Mouse (Mus musculus) thymus, adult 18-20 months (tissue): ENCODE measurements around the gene Acot7.

ENCODE experiments used
- DNase-seq, 2 experiments: peaks; one replicate each; pipeline ENCODE4 v3.0.0; 2022; ENCODE audit warnings: mixed read lengths in 2 of 2

The Acot7 gene

GRCm38 (mm10) chr4:152277916-152278315 is 100.0 kb downstream of the Acot7 start:
- DNase-seq: no peak

GRCm38 (mm10) chr4:152278986-152279385 is 101.1 kb downstream of the Acot7 start:
- no peak for DNase-seq

- no peak for DNase-seq
These were observed 103.7 kb downstream of the Acot7 start for GRCm38 (mm10) chr4:152281601-152282000.

DNA sequence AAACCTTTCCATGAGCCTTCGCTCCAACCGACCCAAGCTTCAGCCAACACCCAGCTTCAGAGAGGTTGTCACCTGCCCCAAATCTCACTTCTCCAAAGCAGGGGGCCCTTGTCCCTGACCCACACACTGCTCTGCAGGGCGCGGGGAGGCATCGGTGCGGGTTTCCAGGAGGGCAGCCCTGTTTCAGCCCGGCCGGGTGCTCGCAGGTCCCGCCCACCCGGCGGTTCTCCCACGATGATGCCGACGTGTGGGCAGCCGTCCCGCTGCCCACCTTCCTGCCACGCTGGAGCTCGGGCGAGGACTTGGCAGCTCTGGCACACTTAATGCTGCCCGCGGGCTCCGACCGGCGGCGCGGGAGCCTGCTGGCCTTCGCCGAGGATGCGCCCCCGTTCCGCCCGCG is 104.8 kb downstream of the Acot7 start:
- DNase-seq: no peak

- DNase-seq: peak; percentile 63 to 64
These were observed 105.4 kb downstream of the Acot7 start for GRCm38 (mm10) chr4:152283186-152283950.

DNA sequence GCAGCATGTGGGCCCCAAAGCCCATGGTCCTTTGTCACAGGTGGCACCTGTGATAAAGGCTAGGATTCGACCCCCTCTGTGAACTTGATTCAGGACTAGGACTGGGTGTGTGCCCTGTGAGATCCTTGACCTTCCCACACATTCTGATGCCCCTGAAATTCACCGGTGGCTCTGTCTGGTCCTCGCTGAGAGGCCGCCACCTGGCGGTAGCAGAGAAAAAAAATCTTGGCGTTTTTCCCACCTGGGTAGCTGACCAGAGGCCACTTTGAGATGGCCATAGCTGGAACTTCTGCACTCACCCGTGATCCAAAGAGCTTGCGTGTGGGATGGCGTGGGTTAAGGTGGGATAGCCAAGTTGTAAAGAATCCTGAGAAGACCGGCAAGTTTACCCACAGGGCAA is 107.6 kb downstream of the Acot7 start:
- no peak for DNase-seq

DNA sequence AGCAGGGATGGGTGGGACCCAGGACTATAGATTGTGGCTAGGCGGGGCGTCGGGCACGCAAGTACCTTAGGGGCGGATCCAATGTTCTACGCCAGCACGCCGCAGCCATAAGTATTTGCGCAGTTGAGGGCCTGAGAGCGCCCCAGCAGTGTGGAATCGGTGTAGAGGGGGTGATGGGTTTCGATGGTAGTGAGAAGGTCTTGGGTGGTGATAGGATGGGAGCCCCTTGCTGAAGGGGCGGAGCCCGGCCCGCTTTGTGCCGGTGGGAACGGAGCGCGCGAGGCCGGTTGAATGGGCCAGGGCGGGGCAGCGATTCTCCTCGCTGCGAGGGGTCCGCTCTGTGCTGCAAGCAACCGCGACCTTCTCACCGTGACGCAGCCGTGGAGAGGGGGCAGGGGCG is 108.2 kb downstream of the Acot7 start:
- no peak for DNase-seq

DNA sequence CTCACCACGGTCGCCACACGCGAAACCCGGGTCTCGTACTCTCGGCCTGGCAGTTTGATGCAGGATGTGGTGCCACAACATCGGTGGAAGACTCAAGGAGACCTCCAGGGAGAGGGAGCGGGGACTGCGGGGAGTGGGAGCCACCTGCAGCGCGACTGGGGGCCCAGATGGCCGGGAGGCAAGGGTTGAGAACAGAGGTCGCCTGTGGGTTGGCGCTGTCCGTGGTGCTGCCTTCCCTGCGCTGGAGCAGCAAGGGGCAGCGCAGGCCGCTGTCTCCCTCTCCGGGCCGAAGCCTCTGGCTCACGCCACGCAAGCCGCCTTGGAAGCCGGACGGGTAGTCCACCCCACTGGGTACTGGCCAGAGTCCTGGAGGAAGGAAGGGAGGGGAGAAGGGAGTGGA is 109.0 kb downstream of the Acot7 start:
- DNase-seq: peak in 1 of 2 experiments; percentile 41

- DNase-seq: no peak
These were observed 109.6 kb downstream of the Acot7 start for GRCm38 (mm10) chr4:152287317-152288120.

GRCm38 (mm10) chr4:152288398-152288945 is 110.5 kb downstream of the Acot7 start:
- DNase-seq: no peak

DNA sequence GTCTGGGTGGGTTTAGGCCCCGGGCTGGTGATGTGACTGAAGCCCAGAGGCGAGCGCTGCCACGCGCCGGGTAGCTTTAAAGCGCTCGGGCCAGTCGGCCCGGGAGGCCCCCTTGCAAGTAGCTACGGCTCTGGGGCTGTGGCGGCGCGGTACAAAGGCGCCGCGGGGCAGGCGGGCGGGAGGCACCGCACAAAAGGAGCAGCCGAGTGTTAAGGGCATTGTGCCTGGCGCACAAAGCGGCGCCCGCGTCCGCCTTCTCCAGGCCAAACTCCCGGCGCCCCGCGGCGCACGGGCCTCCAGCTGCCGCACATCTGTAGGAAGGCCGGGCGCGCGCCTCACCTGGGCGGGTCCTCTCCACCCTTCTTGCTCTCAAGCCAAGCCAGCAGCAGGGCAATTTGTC is 112.5 kb downstream of the Acot7 start:
- DNase-seq: no peak

- DNase-seq: no peak
These were observed 113.1 kb downstream of the Acot7 start for GRCm38 (mm10) chr4:152290991-152291390.

- DNase-seq: no peak
These were observed 113.6 kb downstream of the Acot7 start, which contains the start of gene Hes3 for GRCm38 (mm10) chr4:152291562-152291961. Gene Hes3 (minus strand): TSS chr4:152291662.

GRCm38 (mm10) chr4:152292102-152292765 is 114.3 kb downstream of the Acot7 start:
- DNase-seq: no peak

GRCm38 (mm10) chr4:152294188-152294929 is 116.4 kb downstream of the Acot7 start:
- no peak for DNase-seq

DNA sequence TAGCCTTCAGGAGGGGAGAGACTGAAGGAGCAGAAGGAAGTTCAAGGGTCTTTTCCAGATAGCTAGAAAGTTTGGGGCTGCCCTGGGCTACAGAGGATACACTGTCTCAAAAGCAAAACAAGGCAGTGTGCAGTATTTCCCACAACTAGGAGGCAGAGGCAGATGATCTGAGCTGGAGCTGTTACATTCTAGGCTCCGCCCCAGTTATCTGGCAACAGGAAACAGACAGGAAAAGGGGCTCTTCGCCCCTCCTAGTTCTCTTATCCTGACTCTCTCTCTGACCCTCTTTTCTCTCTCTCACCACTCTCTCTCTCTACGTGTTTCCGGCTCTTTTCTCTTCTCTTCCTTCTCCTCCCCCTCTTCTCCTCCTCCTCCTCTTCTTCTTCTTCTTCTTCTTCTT is 118.0 kb downstream of the Acot7 start:
- DNase-seq: peak in 1 of 2 experiments; percentile 41

GRCm38 (mm10) chr4:152296371-152296770 is 118.4 kb downstream of the Acot7 start:
- DNase-seq: no peak

- DNase-seq: peak; percentile 99
These were observed 119.2 kb downstream of the Acot7 start, which contains the start of gene Icmt for GRCm38 (mm10) chr4:152296874-152297861. Gene Icmt (plus strand): TSS chr4:152297227.

DNA sequence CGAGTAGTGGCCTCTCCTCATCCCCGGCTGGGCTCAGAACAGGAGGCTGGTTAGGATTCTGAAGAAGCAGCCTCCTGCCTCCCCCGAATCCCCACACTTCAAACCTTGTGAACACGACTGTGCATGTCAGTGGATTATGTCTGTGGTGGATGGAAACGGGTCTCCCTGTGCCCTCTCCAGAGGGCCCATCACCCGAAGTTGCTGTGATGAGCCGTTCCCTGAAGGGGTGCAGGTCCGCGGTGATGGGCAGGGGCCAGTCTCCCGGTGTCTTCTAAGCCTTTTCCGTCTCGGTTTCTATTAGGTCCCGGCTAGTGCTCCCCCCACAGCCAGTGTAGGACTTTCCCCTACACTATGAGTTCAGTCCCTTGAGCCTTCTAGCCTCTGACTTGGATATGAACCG is 120.9 kb downstream of the Acot7 start:
- no peak for DNase-seq

GRCm38 (mm10) chr4:152300375-152300774 is 122.4 kb downstream of the Acot7 start:
- no peak for DNase-seq

DNA sequence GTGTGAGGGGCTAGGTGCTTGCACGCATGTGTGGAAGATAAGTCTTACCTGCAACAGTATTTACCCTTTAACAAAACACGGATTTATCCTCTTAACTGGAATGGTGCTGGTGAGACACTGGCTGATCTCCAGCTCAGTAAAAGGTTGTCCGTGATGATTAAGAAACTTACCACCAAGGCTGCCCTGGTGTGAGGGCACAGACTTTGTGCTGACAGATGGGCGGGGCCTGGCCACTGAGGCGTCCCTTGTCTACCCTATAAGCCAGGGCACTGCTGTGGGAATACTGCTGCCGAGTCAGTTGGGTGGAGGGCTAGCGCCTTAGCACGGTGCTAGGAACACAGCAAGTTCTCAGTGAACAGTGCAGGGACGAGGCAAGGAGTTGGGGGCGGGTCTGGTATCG is 124.1 kb downstream of the Acot7 start:
- no peak for DNase-seq
